Mouse (Mus musculus): ENCODE data around the gene Plcb4. TPM values are rescaled to one million over a fixed set of nuclear protein-coding genes. Genes with fewer than 3 reads are reported as not detected.

The Plcb4 gene
- polyA plus RNA-seq, 1 experiment from 2014 or later = 16.4 TPM

- Histone ChIP-seq H3K27me3 (ENCODE audit: control insufficient read depth, insufficient read depth, low read depth, low read length) (no peaks in the 10 kb centered on the region), H3K4me2 (ENCODE audit: low read depth, low read length) (no peak overlapping the region), H3K27ac (ENCODE audit: low read length) (no peak overlapping the region), H3K4me1 (replicated peaks; ENCODE audit: control insufficient read depth, insufficient read depth, low read length) (no peaks in the 10 kb centered on the region), H3K4me3 (ENCODE audit: low read length) (no peak overlapping the region), H3K36me3 (ENCODE audit: control insufficient read depth, insufficient read depth, low read length) (no peaks in the 10 kb centered on the region), H3K9me3 (ENCODE audit: control insufficient read depth, low read length) (no peaks in the 10 kb centered on the region), H3K9ac (ENCODE audit: low read length) (no peak overlapping the region)
- ATAC-seq (ENCODE audit: low read depth) = no peak
- WGBS = 84% methylated on average over 4 of the region's 4 CpGs
These were observed 246.0 kb downstream of the Plcb4 start for GRCm38 (mm10) chr2:135904791-135905190.

- no peak for ATAC-seq (ENCODE audit: low read depth)
- Histone ChIP-seq H3K27me3 (ENCODE audit: control insufficient read depth, insufficient read depth, low read depth, low read length) (no peaks in the 10 kb centered on the region), H3K4me2 (ENCODE audit: low read depth, low read length) (no peak overlapping the region), H3K9ac (ENCODE audit: low read length) (no peak overlapping the region), H3K4me3 (ENCODE audit: low read length) (no peak overlapping the region), H3K27ac (ENCODE audit: low read length) (no peak overlapping the region), H3K36me3 (ENCODE audit: control insufficient read depth, insufficient read depth, low read length) (no peaks in the 10 kb centered on the region), H3K9me3 (ENCODE audit: control insufficient read depth, low read length) (no peaks in the 10 kb centered on the region), H3K4me1 (replicated peaks; ENCODE audit: control insufficient read depth, insufficient read depth, low read length) (no peaks in the 10 kb centered on the region; the same call in 1 of the 2 replicates)
- WGBS = 41% methylated on average over 8 of the region's 8 CpGs
These were observed 255.8 kb downstream of the Plcb4 start for GRCm38 (mm10) chr2:135914343-135915261.

- H3K4me1 ChIP-seq (replicated peaks; ENCODE audit: control insufficient read depth, insufficient read depth, low read length) = no peaks in the 10 kb centered on the region; the same call in 1 of the 2 replicates
- no peak overlapping the region for H3K27ac ChIP-seq (ENCODE audit: low read length)
- no peaks in the 10 kb centered on the region for H3K9me3 ChIP-seq (ENCODE audit: control insufficient read depth, low read length)
- WGBS = 43% methylated on average over 10 of the region's 10 CpGs
- H3K4me2 ChIP-seq (ENCODE audit: low read depth, low read length) = no peak overlapping the region
- ATAC-seq (ENCODE audit: low read depth) = no peak
- no peaks in the 10 kb centered on the region for H3K36me3 ChIP-seq (ENCODE audit: control insufficient read depth, insufficient read depth, low read length)
- no peak overlapping the region for H3K4me3 ChIP-seq (ENCODE audit: low read length)
- H3K27me3 ChIP-seq (ENCODE audit: control insufficient read depth, insufficient read depth, low read depth, low read length) = no peaks in the 10 kb centered on the region
- no peak overlapping the region for H3K9ac ChIP-seq (ENCODE audit: low read length)
These were observed 257.1 kb downstream of the Plcb4 start for GRCm38 (mm10) chr2:135915928-135916327.

GRCm38 (mm10) chr2:135917000-135917399 is 258.2 kb downstream of the Plcb4 start:
- no peak overlapping the region for H3K4me3 ChIP-seq (ENCODE audit: low read length)
- H3K4me1 ChIP-seq (replicated peaks; ENCODE audit: control insufficient read depth, insufficient read depth, low read length) = no peaks in the 10 kb centered on the region; the same call in 1 of the 2 replicates
- no peaks in the 10 kb centered on the region for H3K9me3 ChIP-seq (ENCODE audit: control insufficient read depth, low read length)
- H3K27me3 ChIP-seq (ENCODE audit: control insufficient read depth, insufficient read depth, low read depth, low read length) = no peaks in the 10 kb centered on the region
- WGBS = 68% methylated on average over 3 of the region's 3 CpGs
- no peaks in the 10 kb centered on the region for H3K36me3 ChIP-seq (ENCODE audit: control insufficient read depth, insufficient read depth, low read length)
- H3K4me2 ChIP-seq (ENCODE audit: low read depth, low read length) = no peak overlapping the region
- H3K27ac ChIP-seq (ENCODE audit: low read length) = no peak overlapping the region
- ATAC-seq (ENCODE audit: low read depth) = no peak
- no peak overlapping the region for H3K9ac ChIP-seq (ENCODE audit: low read length)

- no peaks in the 10 kb centered on the region for H3K27me3 ChIP-seq (ENCODE audit: control insufficient read depth, insufficient read depth, low read depth, low read length)
- no peaks in the 10 kb centered on the region for H3K9me3 ChIP-seq (ENCODE audit: control insufficient read depth, low read length)
- H3K4me2 ChIP-seq (ENCODE audit: low read depth, low read length) = no peak overlapping the region
- no peak overlapping the region for H3K4me3 ChIP-seq (ENCODE audit: low read length)
- no peaks in the 10 kb centered on the region for H3K36me3 ChIP-seq (ENCODE audit: control insufficient read depth, insufficient read depth, low read length)
- WGBS = 59% methylated on average over 5 of the region's 5 CpGs
- ATAC-seq (ENCODE audit: low read depth) = no peak
- no peak overlapping the region for H3K27ac ChIP-seq (ENCODE audit: low read length)
- no peak overlapping the region for H3K9ac ChIP-seq (ENCODE audit: low read length)
- H3K4me1 ChIP-seq (replicated peaks; ENCODE audit: control insufficient read depth, insufficient read depth, low read length) = no peaks in the 10 kb centered on the region; the same call in 1 of the 2 replicates
These were observed 259.3 kb downstream of the Plcb4 start for GRCm38 (mm10) chr2:135918116-135918515.

- Histone ChIP-seq H3K9ac (ENCODE audit: low read length) (no peak overlapping the region), H3K9me3 (ENCODE audit: control insufficient read depth, low read length) (no peaks in the 10 kb centered on the region), H3K36me3 (ENCODE audit: control insufficient read depth, insufficient read depth, low read length) (no peaks in the 10 kb centered on the region), H3K4me2 (ENCODE audit: low read depth, low read length) (no peak overlapping the region), H3K27ac (ENCODE audit: low read length) (no peak overlapping the region), H3K27me3 (ENCODE audit: control insufficient read depth, insufficient read depth, low read depth, low read length) (no peaks in the 10 kb centered on the region), H3K4me1 (replicated peaks; ENCODE audit: control insufficient read depth, insufficient read depth, low read length) (no peaks in the 10 kb centered on the region; the same call in 1 of the 2 replicates), H3K4me3 (ENCODE audit: low read length) (no peak overlapping the region)
- 42% methylated on average over 6 of the region's 6 CpGs for WGBS
- no peak for ATAC-seq (ENCODE audit: low read depth)
These were observed 260.8 kb downstream of the Plcb4 start for GRCm38 (mm10) chr2:135919641-135920040.

- Histone ChIP-seq H3K4me3 (ENCODE audit: low read length) (no peak overlapping the region), H3K4me1 (replicated peaks; ENCODE audit: control insufficient read depth, insufficient read depth, low read length) (no peaks in the 10 kb centered on the region), H3K9ac (ENCODE audit: low read length) (no peak overlapping the region), H3K4me2 (ENCODE audit: low read depth, low read length) (no peak overlapping the region), H3K36me3 (ENCODE audit: control insufficient read depth, insufficient read depth, low read length) (no peaks in the 10 kb centered on the region), H3K27ac (ENCODE audit: low read length) (no peak overlapping the region), H3K27me3 (ENCODE audit: control insufficient read depth, insufficient read depth, low read depth, low read length) (no peaks in the 10 kb centered on the region), H3K9me3 (ENCODE audit: control insufficient read depth, low read length) (no peaks in the 10 kb centered on the region)
- WGBS = 64% methylated on average over 8 of the region's 8 CpGs
- no peak for ATAC-seq (ENCODE audit: low read depth)
These were observed 268.0 kb downstream of the Plcb4 start for GRCm38 (mm10) chr2:135926660-135927343.

GRCm38 (mm10) chr2:135929021-135929720 is 270.4 kb downstream of the Plcb4 start:
- H3K4me2 ChIP-seq (ENCODE audit: low read depth, low read length) = no peak overlapping the region
- no peaks in the 10 kb centered on the region for H3K4me1 ChIP-seq (replicated peaks; ENCODE audit: control insufficient read depth, insufficient read depth, low read length)
- no peaks in the 10 kb centered on the region for H3K36me3 ChIP-seq (ENCODE audit: control insufficient read depth, insufficient read depth, low read length)
- ATAC-seq (ENCODE audit: low read depth) = no peak
- no peak overlapping the region for H3K9ac ChIP-seq (ENCODE audit: low read length)
- no peaks in the 10 kb centered on the region for H3K9me3 ChIP-seq (ENCODE audit: control insufficient read depth, low read length)
- no peak overlapping the region for H3K4me3 ChIP-seq (ENCODE audit: low read length)
- 73% methylated on average over 9 of the region's 9 CpGs for WGBS
- no peaks in the 10 kb centered on the region for H3K27me3 ChIP-seq (ENCODE audit: control insufficient read depth, insufficient read depth, low read depth, low read length)
- H3K27ac ChIP-seq (ENCODE audit: low read length) = no peak overlapping the region

- no peak overlapping the region for H3K9ac ChIP-seq (ENCODE audit: low read length)
- H3K36me3 ChIP-seq (ENCODE audit: control insufficient read depth, insufficient read depth, low read length) = no peaks in the 10 kb centered on the region
- H3K4me1 ChIP-seq (replicated peaks; ENCODE audit: control insufficient read depth, insufficient read depth, low read length) = no peaks in the 10 kb centered on the region
- 64% methylated on average over 4 of the region's 4 CpGs for WGBS
- no peak overlapping the region for H3K4me3 ChIP-seq (ENCODE audit: low read length)
- no peak for ATAC-seq (ENCODE audit: low read depth)
- no peak overlapping the region for H3K27ac ChIP-seq (ENCODE audit: low read length)
- H3K27me3 ChIP-seq (ENCODE audit: control insufficient read depth, insufficient read depth, low read depth, low read length) = no peaks in the 10 kb centered on the region
- H3K4me2 ChIP-seq (ENCODE audit: low read depth, low read length) = no peak overlapping the region
- H3K9me3 ChIP-seq (ENCODE audit: control insufficient read depth, low read length) = no peaks in the 10 kb centered on the region
These were observed 271.9 kb downstream of the Plcb4 start for GRCm38 (mm10) chr2:135930696-135931095.
